Mouse (Mus musculus) activated CD4-positive, CD25-positive, alpha-beta regulatory T cell (primary cell): Measurements from ENCODE around the gene Tsr1. TPM values are rescaled to one million over a fixed set of nuclear protein-coding genes. Genes with fewer than 3 reads are reported as not detected.

Experiments
- polyA plus RNA-seq, 2 experiments: library from polyadenylated mRNA; unstranded; fragments of 100-300 nt; shearing (Covaris generic); gene quantifications; one replicate each; pipeline ENCODE4 v1.2.1; 2017

Gene Tsr1
- 10 to 100 TPM; 33.5 to 58.8 TPM for polyA plus RNA-seq

DNA sequence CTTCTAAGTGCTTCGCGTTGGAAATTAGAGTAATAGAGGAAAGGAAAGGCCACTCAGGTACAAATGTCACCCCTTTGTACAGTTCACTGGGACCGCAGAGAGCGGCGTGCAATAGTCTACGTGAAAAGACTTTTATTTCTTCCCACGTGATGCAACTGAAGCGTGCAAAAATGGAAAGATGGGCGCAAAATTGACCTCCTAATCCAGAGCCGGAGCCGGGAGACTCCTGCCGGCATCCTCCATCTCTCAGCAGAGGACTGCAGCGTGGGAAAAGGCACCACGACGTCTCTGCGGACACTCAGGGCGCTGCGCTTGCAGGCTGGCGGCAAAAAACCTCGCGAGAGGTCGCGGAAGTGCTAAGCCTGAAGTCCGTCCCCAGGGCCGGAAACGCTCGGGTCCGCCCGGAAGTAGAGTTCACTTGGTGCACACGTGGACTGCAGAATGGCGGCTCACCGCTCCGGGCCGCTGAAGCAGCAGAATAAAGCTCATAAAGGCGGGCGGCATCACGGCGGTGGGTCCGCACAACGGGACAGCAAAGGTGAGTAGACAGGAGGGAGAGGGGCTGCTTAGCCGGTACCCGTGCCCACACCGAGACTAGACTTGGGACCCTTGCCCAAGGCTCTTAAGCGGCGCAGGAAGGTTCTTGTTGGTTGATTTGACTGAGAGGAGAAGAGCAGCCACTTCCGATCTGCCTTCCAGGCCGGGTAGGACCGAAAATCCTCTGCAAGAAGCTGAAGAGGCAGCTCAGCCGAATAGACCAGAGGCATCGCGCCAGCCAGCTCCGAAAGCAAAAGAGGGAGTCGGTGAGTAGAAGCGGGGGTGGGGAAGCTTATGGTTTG, at the start of gene Tsr1:
Gene Tsr1, plus strand, starts transcription at position 394 of the 839 bp plus-strand sequence.

DNA sequence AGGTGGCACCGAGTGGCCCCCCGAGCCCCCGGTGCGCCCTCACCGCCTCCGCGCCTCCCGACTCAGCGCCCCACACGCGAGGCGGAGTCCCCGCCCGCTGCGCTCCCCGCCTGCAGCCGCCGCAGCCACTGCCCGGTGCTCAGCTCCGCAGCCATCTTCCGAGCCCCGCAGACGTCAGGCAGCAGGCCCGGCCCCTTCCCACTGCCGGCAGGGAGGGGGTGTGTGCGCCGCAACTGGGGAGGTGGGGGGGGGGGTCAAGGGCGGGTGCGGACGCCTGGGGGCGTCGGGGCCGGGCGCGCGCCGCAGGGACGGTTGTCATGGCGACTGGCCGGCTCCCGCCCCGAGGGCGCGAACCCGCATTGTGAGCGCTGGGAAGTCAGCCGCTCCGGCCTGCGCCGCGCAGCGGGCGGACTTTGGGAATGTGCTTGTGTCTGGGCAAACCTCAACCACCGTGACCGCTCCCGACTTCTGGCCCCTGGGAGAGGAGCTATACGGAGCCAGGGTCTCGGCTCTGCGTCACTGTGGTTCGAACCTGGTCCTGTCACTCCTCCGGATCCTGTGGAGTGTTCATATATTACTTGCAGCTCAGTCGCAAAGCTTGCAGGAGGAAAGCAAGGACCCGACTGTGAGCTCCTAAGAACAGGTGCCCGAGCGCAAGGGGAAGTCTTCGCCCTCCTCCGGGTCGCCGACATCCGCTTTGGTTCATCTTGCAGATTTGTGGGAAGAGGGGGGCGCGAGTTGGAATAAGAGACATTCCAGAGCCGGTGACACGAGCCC, 782 bp upstream of the Tsr1 start, which contains the start of gene Sgsm2:
Gene Sgsm2, minus strand, starts transcription at position 160 of the 777 bp plus-strand sequence.

DNA sequence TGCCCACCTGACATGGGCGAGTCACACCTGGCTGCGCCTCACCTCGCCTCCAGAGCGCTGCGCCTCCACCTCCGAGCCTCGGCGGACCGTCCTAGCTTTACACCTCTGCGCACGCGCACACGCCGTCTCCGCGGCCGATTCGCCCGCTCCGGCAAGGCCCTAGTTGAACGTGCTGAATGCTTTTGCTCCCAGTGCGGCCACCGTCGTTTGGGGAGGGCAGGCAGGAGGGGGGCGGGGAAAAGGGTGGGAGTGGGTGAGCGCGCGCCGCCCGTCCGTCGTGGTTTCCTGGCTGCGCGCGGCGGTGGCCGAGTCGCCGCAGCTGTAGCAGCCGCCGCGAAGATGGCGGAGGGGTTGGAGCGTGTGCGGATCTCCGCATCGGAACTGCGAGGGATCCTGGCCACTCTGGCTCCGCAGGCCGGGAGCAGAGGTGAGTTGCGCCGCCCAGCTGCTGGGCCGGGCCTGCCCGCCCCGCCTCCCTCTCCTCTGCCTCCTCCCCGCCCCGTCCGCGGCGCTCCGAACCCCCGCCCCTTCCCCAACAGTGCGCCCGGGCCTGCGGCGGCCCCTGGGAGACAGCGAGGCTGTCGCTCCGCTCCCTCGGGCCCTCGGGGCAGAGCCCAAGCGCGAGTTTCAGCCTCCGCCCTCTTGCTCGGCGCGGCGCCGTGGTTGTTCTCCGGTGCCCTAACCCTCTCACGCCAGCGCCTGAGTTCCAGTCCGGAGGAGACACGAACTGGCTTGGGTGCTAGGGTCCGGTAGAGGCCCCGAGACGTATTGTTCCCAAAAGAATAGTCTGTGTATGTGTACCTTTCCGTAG, 27.9 kb downstream of the Tsr1 start, which contains the start of the genes Smg6 and Srr:
Gene Smg6, plus strand, starts transcription at position 247 of the 811 bp plus-strand sequence.
Gene Srr, minus strand, starts transcription at position 372 of the 811 bp plus-strand sequence.

Other genes starting within 250 kb of the Tsr1 start
- 10 to 100 TPM; 10.7 to 23.1 TPM for gene Cluh, start 248.6 kb upstream of the Tsr1 start, polyA plus RNA-seq
- gene Pafah1b1, start 173.4 kb upstream of the Tsr1 start, polyA plus RNA-seq, result 10 to 100 TPM; 70.1 to 76.3 TPM
- gene Mettl16, start 127.2 kb upstream of the Tsr1 start, polyA plus RNA-seq, result 10 to 100 TPM; 27.7 to 28.8 TPM
- 1 to 10 TPM; 7.1 to 8.2 TPM for gene Mnt, start 67.2 kb upstream of the Tsr1 start, polyA plus RNA-seq
- 1 to 10 TPM; 1.9 to 2.8 TPM for gene Sgsm2, start 1.0 kb upstream of the Tsr1 start, polyA plus RNA-seq
- gene Smg6, start 27.8 kb downstream of the Tsr1 start, polyA plus RNA-seq, result 10 to 100 TPM; 19.0 to 27.9 TPM
- 1 to 10 TPM; 6.3 to 8.1 TPM for gene Srr, start 27.9 kb downstream of the Tsr1 start, polyA plus RNA-seq